Comparison of ENCODE assay signal across 11 mouse cellular contexts in the genomic region with DNA sequence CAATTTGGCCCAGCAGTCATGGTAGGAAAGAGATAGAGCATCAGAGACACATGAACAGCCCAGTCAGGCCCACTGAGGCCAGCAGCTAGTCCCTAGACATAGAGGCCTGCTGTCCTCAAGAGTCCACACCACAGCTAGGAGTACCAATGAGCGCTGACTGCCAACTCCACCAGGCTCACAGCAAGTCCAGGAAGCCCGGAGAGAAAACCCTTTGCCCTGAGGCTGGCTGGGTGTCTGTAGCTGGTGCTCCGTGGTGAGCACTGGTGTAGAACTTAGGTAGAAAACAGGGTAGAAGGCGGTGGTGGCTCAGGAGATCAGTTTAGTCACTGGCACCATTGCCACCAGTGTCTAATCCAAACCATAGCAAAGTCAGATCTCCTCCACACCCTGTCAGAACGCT. TPM values are rescaled to one million over a fixed set of nuclear protein-coding genes. Genes with fewer than 3 reads are reported as not detected.
DNase-seq lines count a peak whose midpoint lies in the region; ATAC-seq lines count a peak whose summit lies in the region.
"Had no signal": no experiment of that assay in that cellular context is flagged by ENCODE, and none has a peak within 500 bp of the region (broad histone marks: within the 10 kb centered on the region; RNA-seq: fewer than 3 reads in every experiment).

No protein-coding gene starts in this region.

- H3K36me3 ChIP-seq in forebrain, embryonic 13.5 days (ENCODE audit: poor library complexity, severe bottlenecking) = no peaks in the 10 kb centered on the region
- H3K36me3 ChIP-seq in forebrain, embryonic 12.5 days (replicated peaks) = no peaks in the 10 kb centered on the region
- H3K36me3 ChIP-seq in megakaryocyte, embryonic 14.5 days (replicated peaks; ENCODE audit: low read length) = no peaks in the 10 kb centered on the region
- no peaks in the 10 kb centered on the region for H3K36me3 ChIP-seq in embryonic facial prominence, embryonic 15.5 days
- H3K36me3 ChIP-seq: neural tube, embryonic 13.5 days had no signal

- peaks cover 22% of the 10 kb centered on the region for H3K4me1 ChIP-seq in forebrain, embryonic 13.5 days
- H3K4me1 ChIP-seq in forebrain, embryonic 12.5 days = peaks cover 26% of the 10 kb centered on the region
- H3K4me1 ChIP-seq in megakaryocyte, embryonic 14.5 days = peaks cover 25% of the 10 kb centered on the region
- H3K4me1 ChIP-seq in embryonic facial prominence, embryonic 15.5 days = peaks cover 42% of the 10 kb centered on the region

- H3K9me3 ChIP-seq in forebrain, embryonic 13.5 days (replicated peaks) = no peaks in the 10 kb centered on the region
- no peaks in the 10 kb centered on the region for H3K9me3 ChIP-seq in forebrain, embryonic 12.5 days
- H3K9me3 ChIP-seq in megakaryocyte, embryonic 14.5 days = no peaks in the 10 kb centered on the region
- no peaks in the 10 kb centered on the region for H3K9me3 ChIP-seq in embryonic facial prominence, embryonic 15.5 days (replicated peaks)
- H3K9me3 ChIP-seq: neural tube, embryonic 13.5 days had no signal

- no peak for ATAC-seq in forebrain, embryonic 13.5 days
- no peak for ATAC-seq in forebrain, embryonic 12.5 days (ENCODE audit: low FRiP score)
- ATAC-seq in megakaryocyte, adult 5-6 weeks (ENCODE audit: poor library complexity, severe bottlenecking) = no peak
- no peak for ATAC-seq in embryonic facial prominence, embryonic 15.5 days (ENCODE audit: insufficient number of reproducible peaks, low FRiP score, low TSS enrichment, low read depth)

- H3K27me3 ChIP-seq in forebrain, embryonic 13.5 days = no peaks in the 10 kb centered on the region
- peaks cover 2% of the 10 kb centered on the region; the same call in 1 of the 2 replicates for H3K27me3 ChIP-seq in forebrain, embryonic 12.5 days
- peaks cover 68% of the 10 kb centered on the region for H3K27me3 ChIP-seq in megakaryocyte, embryonic 14.5 days (replicated peaks)
- no peaks in the 10 kb centered on the region for H3K27me3 ChIP-seq in embryonic facial prominence, embryonic 15.5 days
- H3K27me3 ChIP-seq: neural tube, embryonic 13.5 days had no signal

- H3K27ac ChIP-seq in forebrain, embryonic 13.5 days = peak overlapping the region; percentile 22; the same call in 1 of the 2 replicates
- H3K27ac ChIP-seq in forebrain, embryonic 12.5 days = no peak overlapping the region
- H3K27ac ChIP-seq in embryonic facial prominence, embryonic 15.5 days (replicated peaks) = 0 out of 2 replicates have a peak overlapping the region, but pooled peaks have one; percentile 80
- H3K27ac ChIP-seq: macrophage had no signal

- no peak overlapping the region for H3K9ac ChIP-seq in forebrain, embryonic 13.5 days
- H3K9ac ChIP-seq in forebrain, embryonic 12.5 days = no peak overlapping the region
- no peak overlapping the region for H3K9ac ChIP-seq in embryonic facial prominence, embryonic 15.5 days

- peak; percentile 47 for DNase-seq in kidney, adult 18-20 months
- DNase-seq in kidney, adult 8-10 months = no peak
- no peak for DNase-seq in embryo, embryonic 10.5 days (ENCODE audit: low spot score)
- DNase-seq: right cerebral cortex, postnatal 4 days had no signal

- H3K4me2 ChIP-seq in forebrain, embryonic 13.5 days = no peak overlapping the region
- H3K4me2 ChIP-seq in forebrain, embryonic 12.5 days = no peak overlapping the region
- no peak overlapping the region for H3K4me2 ChIP-seq in embryonic facial prominence, embryonic 15.5 days (replicated peaks)

- no peak overlapping the region for H3K4me3 ChIP-seq in forebrain, embryonic 13.5 days
- H3K4me3 ChIP-seq in forebrain, embryonic 12.5 days (replicated peaks) = no peak overlapping the region
- H3K4me3 ChIP-seq in megakaryocyte, embryonic 14.5 days (replicated peaks) = peak overlapping the region; percentile 91
- no peak overlapping the region for H3K4me3 ChIP-seq in embryonic facial prominence, embryonic 15.5 days (replicated peaks)

- WGBS in forebrain, embryonic 13.5 days = 94% methylated on average over 5 of the region's 5 CpGs
- 88% methylated on average over 5 of the region's 5 CpGs for WGBS in forebrain, embryonic 12.5 days
- WGBS in embryonic facial prominence, embryonic 15.5 days = 75% methylated on average over 5 of the region's 5 CpGs

RNA-seq across cellular contexts. Expression of a gene that starts 1.0 kb away (rescaled TPM):
- polyA plus RNA-seq in forebrain, embryonic 13.5 days (2015; fragmentation: Nextera tagmentation; extraction: Ambion mirVana) = 10.1 and 13.0 TPM in 2 replicates
- polyA plus RNA-seq in forebrain, embryonic 12.5 days (2016; fragmentation: Nextera tagmentation; extraction: Ambion mirVana) = 13.9 and 19.1 TPM in 2 replicates
- polyA plus RNA-seq in megakaryocyte, embryonic 14.5 days (2012; ENCODE audit: insufficient read depth, low replicate concordance) = 7.5 and 7.7 TPM in 2 replicates
- total RNA-seq in megakaryocyte, adult 5-6 weeks (2015) = 30.8 and 32.9 TPM in 2 replicates
- 29.4 and 29.8 TPM in 2 replicates for total RNA-seq in megakaryocyte, adult 5-6 weeks (2017)
- polyA plus RNA-seq in embryonic facial prominence, embryonic 15.5 days (2015; fragmentation: Nextera tagmentation; extraction: Ambion mirVana) = 19.9 and 22.2 TPM in 2 replicates
